Mouse (Mus musculus): ENCODE measurements at regions not wholly inside any gene's neighbourhood (a gene's known extent, or its start where the extent isn't known, plus 50 kb on each side); places are given as distances from the start of the nearest gene placed in this dataset.

DNA sequence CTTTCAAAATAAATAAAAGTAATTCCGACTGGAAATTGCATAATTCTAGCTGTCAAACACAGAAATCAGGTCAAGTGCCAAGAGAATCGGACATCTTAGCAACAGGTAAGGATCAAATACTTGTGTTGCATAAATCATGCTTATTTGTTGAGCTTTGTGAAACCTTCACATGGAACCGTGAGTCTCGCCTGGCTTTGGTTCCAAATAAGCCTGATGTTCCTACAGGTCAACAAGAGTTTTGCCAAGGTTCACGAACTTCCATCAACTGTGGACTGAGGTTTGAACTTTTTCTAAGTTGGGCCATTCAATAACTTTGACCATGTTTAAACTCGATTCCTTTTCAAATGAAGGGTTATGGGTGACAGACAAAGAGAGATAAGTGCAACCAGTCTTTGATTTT lies 332.8 kb downstream of the Ankrd50 start:
- ChIA-PET POLR2A (interaction anchor here in 1 of 4 experiments (0.6 kb wide), 1 partner anchor 568 kb away, joined by 5 read pairs; no protein-coding TSS in a partner anchor), CTCF (no interaction called here)

DNA sequence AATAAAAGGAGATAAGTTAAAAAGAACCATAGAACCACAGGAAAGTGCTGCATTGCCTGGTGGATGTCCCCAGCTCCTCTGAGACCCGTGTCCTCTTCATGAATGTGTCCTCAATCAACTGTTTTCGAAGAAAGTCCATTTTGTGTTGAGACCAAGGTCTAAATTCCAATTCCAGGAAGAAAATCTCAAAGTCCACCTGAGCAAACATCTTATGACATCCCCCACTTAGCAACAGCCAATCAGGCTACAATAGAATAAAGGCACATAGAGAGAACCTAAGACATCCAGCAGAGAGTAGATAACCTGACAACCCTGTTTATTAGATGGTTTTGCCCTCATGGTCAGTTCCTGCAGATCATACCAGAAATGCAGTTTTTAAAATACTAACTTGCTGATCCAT lies 338.0 kb downstream of the Ankrd50 start:
- CTCF ChIA-PET: no interaction called here
- POLR2A ChIA-PET: interaction anchor here in 1 of 4 experiments (0.6 kb wide), 1 partner anchor 285 kb away, joined by 4 read pairs; no protein-coding TSS in a partner anchor

DNA sequence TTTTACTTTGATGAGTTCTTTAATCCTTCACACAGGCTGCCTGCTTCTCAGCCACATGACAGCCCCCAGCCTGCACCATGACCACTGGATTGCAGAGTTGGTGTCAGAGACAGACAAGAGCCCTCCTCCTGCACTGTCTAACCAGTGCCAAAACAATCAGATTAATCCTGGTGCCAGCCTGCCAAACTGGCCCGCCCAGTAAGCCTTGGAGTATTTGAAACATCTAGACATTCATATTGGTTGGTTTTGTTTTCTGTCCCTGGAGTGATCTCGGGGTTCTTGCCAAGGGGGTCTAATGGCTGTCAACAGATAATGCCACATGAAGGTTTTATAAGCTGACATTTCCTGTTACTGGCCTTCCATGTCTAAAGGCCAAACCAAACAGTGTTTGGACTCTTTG lies 339.2 kb downstream of the Ankrd50 start:
- POLR2A ChIA-PET: no interaction called here
- CTCF ChIA-PET: no interaction called here

DNA sequence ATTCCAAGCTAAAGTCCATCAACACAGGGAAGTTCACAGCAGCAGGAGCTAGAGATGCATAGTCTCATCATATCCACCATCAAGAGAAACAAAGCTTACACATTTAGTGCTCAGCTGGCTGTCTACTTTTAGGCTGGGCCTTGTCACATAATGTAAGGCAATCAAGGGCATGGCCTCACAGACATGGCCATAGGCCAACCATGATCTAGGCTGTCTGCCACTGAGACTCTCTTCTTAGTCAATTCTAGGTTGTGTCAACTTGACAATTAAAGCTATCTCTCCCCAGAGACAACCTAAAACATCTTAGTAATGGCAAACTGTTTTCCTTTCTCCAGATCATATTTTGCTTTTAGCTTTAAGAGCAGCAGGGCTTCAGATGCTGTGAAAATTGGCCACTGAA lies 340.0 kb downstream of the Ankrd50 start:
- ChIA-PET POLR2A (interaction anchor here in 1 of 4 experiments (0.6 to 0.9 kb wide), 2 partner anchors 9 to 342 kb away, joined by 3 read pairs; no protein-coding TSS in a partner anchor), CTCF (no interaction called here)

DNA sequence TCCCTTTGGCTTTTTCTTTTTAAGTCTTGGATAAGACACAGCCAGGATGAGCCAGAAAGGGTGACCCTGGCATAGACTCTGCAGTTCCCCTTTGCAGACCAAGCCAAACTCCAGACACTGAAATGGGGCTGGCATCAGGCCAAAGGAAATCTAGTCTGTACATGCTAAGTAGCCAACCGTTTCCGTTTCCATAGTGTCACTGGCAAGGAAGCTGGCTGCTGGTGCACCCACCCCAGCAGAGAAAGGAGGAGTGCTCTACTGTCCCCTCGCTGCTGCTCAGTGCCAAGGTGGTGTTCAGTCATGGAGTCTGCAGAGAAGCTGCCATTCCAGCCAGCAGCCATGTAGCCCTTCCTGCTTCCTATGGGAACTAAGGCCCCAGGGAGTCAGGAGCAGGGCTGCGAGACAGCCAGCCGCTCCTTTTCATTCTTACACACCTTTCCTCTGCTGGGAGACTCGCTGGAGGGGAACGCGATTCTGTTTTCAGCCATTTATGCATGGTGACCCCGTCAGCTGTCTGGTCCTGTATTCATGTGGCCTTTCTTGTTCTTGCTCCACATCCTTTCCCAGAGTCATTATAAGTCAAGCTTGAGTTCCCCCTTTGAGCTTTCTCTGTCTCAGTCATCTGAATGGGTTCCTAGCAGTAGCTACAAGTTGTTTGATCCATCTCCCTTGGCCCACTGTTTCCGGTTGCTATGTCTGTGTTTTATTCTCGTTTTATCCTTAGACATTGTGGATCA lies 341.3 kb downstream of the Ankrd50 start:
- POLR2A ChIA-PET: interaction anchor here in 2 of 4 experiments (0.5 to 0.8 kb wide), 3 partner anchors 10 to 971 kb away, joined by 3 read pairs; no protein-coding TSS in a partner anchor
- CTCF ChIA-PET: no interaction called here

DNA sequence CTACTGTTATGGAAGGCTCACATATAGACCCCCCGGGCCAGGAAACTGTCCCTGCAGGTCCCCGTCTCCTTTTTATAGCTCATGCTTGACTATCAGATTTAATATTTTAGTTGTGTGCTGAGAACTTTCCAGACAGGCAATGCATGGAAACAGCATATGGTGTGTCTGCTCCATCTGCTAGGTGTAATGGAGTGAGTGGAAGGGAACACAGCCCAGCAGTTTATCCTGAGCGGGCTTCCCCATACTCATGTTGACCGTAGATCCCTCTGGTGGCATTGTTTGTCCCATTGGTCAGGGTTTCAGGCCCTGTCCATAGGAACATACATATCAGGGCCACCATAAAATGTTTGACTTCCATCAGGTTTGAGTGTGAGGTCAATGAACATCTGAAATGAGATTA lies 345.3 kb downstream of the Ankrd50 start:
- CTCF ChIA-PET: no interaction called here
- POLR2A ChIA-PET: no interaction called here

DNA sequence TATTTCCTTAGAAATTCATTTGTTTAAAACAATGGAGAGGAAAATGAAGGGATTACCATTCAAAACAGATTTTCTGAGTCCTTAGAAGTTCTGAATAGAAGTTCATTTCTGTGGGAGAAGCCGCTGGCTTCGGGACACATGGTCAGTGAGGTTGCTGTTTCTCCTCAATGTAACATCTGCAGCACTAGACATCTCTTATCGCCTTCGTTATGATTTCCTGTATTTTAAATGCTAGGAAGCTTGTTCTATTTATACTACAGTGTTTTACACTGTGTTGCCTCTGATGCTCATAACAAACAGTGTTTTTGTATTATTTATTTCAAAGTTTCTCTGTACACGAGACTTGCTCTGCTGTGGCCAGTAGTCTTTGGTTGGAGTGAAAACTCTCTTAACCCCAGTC lies 346.6 kb downstream of the Ankrd50 start:
- CTCF ChIA-PET: no interaction called here
- POLR2A ChIA-PET: no interaction called here

DNA sequence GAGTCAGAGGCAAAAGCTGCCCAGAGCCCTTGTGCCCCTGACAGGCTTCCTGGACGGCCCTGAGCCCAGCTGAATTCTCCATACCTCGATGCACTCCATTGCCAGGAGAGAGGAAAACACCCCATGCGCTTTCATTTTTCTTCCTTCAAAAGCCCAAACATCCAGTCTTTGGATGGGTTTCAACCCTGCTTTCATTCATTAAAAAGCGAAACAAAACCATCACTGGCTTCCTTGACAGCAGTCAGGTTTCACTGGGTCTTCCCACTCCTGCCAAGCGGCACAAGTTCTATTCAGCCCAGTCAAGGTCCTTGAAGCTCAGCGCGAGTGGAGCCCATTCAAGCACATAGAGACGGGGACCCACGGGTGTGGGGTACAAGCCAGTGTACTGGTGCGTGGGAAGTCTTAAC lies 348.8 kb downstream of the Ankrd50 start:
- CTCF ChIA-PET: no interaction called here
- POLR2A ChIA-PET: interaction anchor here in 1 of 4 experiments (0.6 kb wide), 1 partner anchor 9 kb away, joined by 3 read pairs; no protein-coding TSS in a partner anchor

DNA sequence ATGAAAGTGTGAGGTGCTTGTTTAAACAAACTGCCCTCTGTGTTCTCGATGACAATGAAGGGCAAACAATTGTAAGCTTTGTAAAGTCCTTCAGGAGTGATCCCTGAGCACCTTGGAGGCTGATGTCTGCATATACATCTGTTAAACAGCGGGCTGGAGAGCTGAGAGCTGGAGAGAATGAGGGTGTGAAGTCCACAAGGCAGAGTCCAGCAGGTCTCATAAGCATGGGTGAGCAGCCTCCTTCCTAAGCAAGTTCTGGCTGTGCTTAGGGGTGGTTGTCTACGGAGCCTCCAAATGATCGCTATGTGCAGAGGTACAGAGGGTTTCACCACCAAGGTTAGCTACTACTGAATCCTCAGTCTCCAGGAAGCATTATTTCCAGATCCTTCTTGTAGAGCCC lies 350.2 kb downstream of the Ankrd50 start:
- CTCF ChIA-PET: no interaction called here
- POLR2A ChIA-PET: no interaction called here

DNA sequence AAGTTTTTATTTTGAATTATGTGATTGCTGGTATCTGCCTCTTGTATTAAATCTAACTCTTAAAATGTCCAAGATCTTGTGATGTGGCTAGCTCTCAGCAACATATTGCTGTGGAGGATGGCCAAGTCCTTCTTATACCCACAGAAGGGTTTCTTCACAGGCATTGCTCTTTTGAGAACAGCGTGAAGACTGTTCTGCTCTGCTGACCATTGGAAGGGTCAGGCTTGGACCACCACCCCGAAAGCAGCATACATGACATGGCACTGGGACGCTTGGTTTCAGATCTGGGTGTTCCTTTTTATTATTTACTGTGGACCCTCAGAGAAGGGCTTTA lies 352.8 kb downstream of the Ankrd50 start:
- CTCF ChIA-PET: no interaction called here
- POLR2A ChIA-PET: no interaction called here

DNA sequence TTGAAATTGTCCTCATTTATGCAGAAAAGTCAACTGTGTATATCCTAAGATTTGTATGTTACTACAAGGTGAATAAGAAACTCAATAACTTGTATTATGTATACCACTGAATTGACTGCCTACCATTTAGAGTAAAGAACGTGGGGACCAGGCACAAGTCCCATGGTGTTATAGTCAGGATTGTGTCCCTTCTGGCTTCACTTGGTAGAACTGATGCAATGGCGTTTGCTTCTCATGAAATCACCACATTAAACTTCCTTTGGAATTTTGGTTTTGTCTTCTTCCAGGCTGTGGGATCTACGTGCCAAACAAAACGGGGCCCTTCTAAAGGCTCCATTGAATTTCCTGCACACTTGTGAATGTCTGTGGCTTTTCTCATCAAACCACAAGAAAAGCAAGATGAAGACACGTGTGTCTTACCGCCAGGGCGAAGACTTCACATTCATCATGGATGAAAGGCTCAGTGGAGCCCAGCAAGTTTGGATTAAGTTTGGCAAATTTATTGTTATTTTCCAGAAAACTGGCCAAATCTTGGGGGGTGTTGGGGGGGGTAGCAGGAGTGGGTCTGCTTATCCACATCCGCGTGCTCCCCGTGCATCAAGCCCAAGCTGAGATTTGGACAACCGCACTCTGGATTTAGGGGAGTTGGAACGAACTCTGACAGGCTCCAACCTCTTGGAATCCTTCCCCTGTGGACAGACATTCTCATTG lies 353.3 kb downstream of the Ankrd50 start:
- CTCF ChIA-PET: no interaction called here

DNA sequence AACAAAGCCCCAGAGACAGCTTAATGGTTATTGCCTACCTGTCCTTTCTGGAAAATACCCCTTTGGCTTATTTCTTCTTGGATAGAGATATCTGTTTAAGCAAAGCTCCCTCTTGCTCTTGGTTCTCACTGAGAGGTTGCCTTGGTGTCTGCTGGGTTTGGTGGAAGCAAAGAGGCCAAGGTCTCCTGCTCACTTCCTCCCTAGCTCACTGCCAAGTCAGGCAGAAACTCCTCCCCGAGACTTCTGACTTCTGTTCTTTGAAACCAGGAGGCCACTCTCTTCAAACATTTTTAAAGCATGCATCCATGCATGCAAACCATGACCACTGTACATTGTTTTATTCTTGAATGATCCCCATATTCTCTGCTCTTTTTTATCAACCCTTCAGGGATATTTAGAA lies 354.6 kb downstream of the Ankrd50 start:
- POLR2A ChIA-PET: no interaction called here
- CTCF ChIA-PET: no interaction called here

More for the DNA sequence above, 353.3 kb downstream of the Ankrd50 start:
- POLR2A ChIA-PET: no interaction called here

DNA sequence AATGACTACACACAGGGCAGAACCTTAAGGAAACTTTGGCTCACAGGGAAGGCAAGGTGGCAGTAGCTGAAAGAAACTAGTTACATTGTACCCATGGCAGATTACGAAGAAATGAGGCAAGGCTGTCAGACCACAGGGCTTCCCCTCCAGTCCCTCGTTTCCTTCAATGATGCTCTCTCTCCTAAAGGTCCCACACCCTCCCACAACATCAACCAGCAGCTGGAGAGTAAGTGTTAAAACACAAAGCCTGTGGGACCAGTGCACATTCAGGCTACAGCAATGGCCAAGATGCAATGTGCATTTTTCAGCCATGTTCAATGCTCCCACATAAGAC lies 355.5 kb downstream of the Ankrd50 start:
- POLR2A ChIA-PET: no interaction called here
- CTCF ChIA-PET: interaction anchor here in 1 of 4 experiments (0.6 kb wide), 1 partner anchor 157 kb away, joined by 3 read pairs; no protein-coding TSS in a partner anchor

DNA sequence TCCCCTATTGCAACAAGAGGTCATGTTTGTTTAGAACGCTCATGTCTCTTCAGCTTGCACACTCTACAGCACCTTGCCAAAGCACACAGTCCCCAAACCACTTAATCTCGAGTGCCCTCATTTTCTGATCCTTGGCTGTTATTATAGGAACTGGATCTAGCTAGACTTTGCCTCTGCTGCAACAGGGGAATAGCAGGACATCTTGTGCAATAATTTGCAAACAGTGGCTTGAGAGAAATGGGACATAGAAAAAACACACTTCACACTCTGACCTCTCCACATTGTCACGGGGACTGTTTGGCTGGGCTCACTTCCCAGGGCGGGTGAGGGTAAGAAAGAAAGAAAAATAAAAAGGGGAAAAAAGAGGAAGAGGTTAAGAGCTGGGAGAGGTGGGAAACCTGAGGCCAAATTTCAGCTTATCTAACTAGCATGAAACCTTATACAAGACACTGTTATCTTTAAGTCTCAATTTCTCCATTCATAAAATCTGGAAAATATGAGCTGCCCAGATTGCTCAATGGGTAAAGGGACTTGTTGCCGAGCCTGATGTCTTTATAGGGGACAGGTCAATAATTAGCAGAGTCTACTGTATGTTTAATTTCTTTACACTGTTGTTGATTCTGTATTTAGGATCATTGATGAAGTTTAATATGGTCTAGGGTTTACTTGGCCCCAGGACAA lies 356.0 kb downstream of the Ankrd50 start:
- POLR2A ChIA-PET: no interaction called here
- CTCF ChIA-PET: interaction anchor here in 1 of 4 experiments (0.6 kb wide), 1 partner anchor 156 kb away, joined by 3 read pairs; no protein-coding TSS in a partner anchor

DNA sequence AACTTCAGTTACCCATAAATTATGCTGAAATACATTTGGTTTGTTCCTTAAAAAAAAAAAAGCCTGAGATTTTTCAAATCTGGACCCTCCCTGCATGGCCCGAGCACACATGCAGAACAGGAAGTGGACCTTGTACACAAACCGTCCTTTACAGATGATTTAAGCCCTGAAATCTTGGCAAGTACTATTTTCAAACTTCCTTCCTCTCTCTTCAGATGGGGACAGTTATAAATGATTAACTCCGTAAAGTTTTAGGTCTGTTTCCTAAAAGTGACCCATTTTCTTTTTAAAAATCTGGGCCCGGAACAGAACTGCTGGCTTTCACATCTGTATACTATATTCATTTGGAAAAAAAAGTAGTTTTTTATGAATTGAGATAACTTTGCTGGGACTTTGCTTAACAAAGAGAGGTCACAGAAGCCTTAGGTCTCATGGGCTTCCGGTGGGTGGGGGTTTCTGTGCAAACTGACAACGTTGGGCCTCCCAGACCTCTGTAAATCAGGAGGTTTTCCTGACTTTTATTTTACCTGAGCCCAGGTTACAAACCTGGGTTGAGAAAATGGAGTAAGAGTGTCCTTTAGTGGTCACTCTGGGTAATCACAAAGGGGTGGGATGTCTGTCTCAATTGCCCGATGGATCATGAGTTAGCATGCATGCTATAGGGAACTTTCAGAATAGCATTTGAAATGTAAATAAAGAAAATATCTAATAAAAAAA lies 368.4 kb downstream of the Ankrd50 start:
- CTCF ChIA-PET: no interaction called here

DNA sequence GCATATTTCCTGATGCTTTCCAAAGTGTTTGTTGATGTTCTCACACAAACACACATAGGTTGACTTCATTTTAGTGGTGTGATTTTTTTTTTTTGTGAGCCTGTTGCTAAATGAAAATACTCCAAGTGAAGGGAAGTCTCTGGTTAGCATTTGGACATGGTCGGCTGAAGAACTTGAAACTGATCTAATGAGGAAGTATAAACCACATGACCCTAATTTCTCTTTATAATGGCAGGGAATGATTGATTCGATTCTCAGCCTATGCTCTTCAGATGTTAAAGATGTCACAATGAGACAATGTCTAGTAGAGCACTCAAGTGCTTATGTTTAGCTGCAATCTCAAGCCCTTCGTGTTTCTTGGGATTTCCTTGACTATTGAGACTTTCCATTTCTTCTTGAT lies 372.1 kb downstream of the Ankrd50 start:
- POLR2A ChIA-PET: no interaction called here

More for the DNA sequence above, 368.4 kb downstream of the Ankrd50 start:
- POLR2A ChIA-PET: no interaction called here

DNA sequence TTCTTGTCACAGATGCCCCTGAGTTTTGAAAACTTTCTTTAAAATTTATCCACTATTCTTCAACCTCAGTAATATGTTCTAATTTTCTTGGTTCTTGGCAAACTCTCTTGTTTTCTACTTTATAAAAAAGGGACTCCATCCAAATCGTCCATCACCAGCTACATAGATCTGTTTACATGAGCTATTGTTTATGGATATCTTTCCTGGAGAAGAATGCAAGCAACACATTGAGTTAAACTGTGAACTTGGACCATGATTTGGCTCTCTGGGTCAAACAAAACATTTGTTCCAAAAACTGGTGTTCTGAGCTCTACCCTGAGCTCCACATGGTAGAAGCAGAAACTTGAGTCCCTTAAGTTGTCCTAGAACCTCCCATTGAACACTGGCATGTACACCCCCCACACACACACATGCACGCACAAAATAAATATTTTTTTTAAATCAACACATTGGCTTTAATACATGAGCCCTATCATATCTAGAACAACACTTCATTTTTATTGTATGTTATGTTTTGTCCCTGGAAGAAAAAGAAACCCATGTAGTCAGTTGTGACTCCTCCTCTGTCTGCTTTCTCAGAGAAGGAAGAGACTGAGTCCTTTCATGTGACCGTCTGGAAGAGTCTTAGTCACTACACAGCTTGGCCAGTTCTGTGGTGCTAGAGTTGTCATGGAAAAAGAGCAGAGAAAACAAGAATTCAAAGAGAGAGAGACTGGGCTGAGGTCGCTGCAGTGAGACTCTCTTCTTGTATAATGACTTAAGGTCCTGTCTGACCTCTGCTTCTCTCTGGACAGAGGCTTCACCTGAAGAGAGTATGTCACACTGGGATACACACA lies 379.4 kb downstream of the Ankrd50 start:
- ChIA-PET POLR2A (no interaction called here), CTCF (interaction anchor here in 1 of 4 experiments (1.2 kb wide), 1 partner anchor 17 kb away, joined by 5 read pairs; no protein-coding TSS in a partner anchor)

More for the DNA sequence above, 372.1 kb downstream of the Ankrd50 start:
- CTCF ChIA-PET: no interaction called here

DNA sequence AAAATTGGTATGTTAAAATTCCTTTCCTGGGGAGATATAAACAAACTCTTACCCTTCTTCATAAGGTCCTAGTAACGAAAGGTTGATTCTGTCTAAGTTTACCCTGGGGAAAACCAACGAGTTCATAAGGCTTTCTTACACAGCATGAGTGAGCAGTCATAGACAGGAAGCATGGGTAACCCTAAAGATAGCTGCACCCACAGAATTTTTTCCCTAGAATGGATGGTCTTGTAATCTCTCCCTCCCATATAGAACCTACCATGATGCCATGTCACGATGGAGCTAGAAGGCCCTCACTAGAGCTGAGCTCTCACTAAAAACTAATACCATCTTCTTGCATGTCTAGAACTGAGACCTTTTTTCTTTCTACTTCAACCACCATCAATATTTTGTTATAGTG lies 380.1 kb upstream of the Gm5148 start:
- CTCF ChIA-PET: interaction anchor here in 1 of 4 experiments (1.2 kb wide), 1 partner anchor 16 kb away, joined by 5 read pairs; no protein-coding TSS in a partner anchor

DNA sequence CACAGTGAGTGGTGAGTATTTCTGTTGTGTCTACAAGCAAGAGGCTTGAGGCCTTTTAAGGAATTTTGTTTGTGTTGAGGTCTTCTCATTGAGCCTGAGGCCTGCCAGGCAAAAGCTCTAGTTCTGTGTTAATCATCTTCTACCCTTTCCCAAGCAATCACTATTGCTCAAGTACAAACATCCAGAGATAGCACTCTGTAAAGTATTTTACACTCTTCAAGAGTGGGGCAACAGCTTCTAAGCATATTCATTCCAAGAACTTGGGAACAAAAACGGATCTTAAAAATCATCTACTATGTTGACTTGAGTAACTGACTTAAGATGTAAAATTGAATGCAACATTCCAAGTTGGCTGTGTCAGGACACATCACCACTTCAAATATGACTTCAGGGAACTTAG lies 378.7 kb upstream of the Gm5148 start:
- POLR2A ChIA-PET: no interaction called here
- CTCF ChIA-PET: no interaction called here

More for the DNA sequence above, 380.1 kb upstream of the Gm5148 start:
- POLR2A ChIA-PET: no interaction called here

All from embryonic stem cell, embryonic (primary cell).